Mouse (Mus musculus): ENCODE results near the gene March10.

GRCm38 (mm10) chr11:105323530-105323929 is 133.0 kb downstream of the March10 start:
- TF ChIP-seq CHD2 (IDR thresholded peaks at IDR 0.05; ENCODE audit: low read depth, low read length): no peak
- no peak for TF ChIP-seq HCFC1 (IDR thresholded peaks at IDR 0.05; ENCODE audit: borderline replicate concordance, insufficient read depth, low read length)
- TF ChIP-seq ZNF384 (IDR thresholded peaks at IDR 0.05; ENCODE audit: low read depth, low read length): no peak
- no peak for TF ChIP-seq MAFK (IDR thresholded peaks at IDR 0.05; ENCODE audit: insufficient read depth, low read depth, low read length)
- TF ChIP-seq ZC3H11A (IDR thresholded peaks at IDR 0.05; ENCODE audit: borderline replicate concordance, low read depth, low read length): no peak

Data from ES-E14 (cell line).